Mouse (Mus musculus) hindbrain, embryonic 10.5 days (tissue): ENCODE measurements around the gene Tmem140. TPM values are rescaled to one million over a fixed set of nuclear protein-coding genes. Genes with fewer than 3 reads are reported as not detected.

Source experiments
- DNase-seq: peaks from one replicate; pipeline ENCODE4 v3.0.0-alpha.2; 2017; ENCODE audit warnings: low spot score
- H3K27ac ChIP-seq: fragments of 300-500 bp; sonication (generic); 2 replicates; pipeline ENCODE4 v1.5.1; 2016; ENCODE audit warnings: mild to moderate bottlenecking, moderate library complexity
- H3K27me3 ChIP-seq: fragments of 300-500 bp; sonication (generic); 2 replicates; pipeline ENCODE4 v1.6.1; 2016; ENCODE audit warnings: mild to moderate bottlenecking; ENCODE audit not compliant: poor library complexity, insufficient read depth, severe bottlenecking
- H3K36me3 ChIP-seq: fragments of 300-500 bp; sonication (generic); 2 replicates; pipeline ENCODE4 v1.6.1; 2016; ENCODE audit warnings: mild to moderate bottlenecking, moderate library complexity
- H3K4me1 ChIP-seq: fragments of 300-500 bp; sonication (generic); replicated peaks from 2 replicates; pipeline ENCODE4 v1.6.1; 2016; ENCODE audit warnings: mild to moderate bottlenecking
- H3K4me3 ChIP-seq: fragments of 300-500 bp; sonication (generic); 2 replicates; pipeline ENCODE4 v1.5.1; 2016; ENCODE audit warnings: mild to moderate bottlenecking, moderate library complexity
- H3K9me3 ChIP-seq: fragments of 300-500 bp; sonication (generic); 2 replicates; pipeline ENCODE4 v1.6.1; 2016; ENCODE audit warnings: mild to moderate bottlenecking, moderate library complexity
- WGBS: fragments of 180-500 bp; shearing (Covaris S2); methylation state at CpG from one replicate; pipeline ENCODE4 v1.1.7; 2016; 5-methylcytosine and 5-hydroxymethylcytosine counted together
- polyA plus RNA-seq: library from polyadenylated mRNA; unstranded; fragments of >200 nt; fragmentation: Nextera tagmentation; extraction: Ambion mirVana; gene quantifications from 2 replicates; pipeline ENCODE4 v1.2.1, GENCODE M21; 2016

The Tmem140 gene
- polyA plus RNA-seq, 1 experiment from 2014 or later = 1.9 TPM

DNA sequence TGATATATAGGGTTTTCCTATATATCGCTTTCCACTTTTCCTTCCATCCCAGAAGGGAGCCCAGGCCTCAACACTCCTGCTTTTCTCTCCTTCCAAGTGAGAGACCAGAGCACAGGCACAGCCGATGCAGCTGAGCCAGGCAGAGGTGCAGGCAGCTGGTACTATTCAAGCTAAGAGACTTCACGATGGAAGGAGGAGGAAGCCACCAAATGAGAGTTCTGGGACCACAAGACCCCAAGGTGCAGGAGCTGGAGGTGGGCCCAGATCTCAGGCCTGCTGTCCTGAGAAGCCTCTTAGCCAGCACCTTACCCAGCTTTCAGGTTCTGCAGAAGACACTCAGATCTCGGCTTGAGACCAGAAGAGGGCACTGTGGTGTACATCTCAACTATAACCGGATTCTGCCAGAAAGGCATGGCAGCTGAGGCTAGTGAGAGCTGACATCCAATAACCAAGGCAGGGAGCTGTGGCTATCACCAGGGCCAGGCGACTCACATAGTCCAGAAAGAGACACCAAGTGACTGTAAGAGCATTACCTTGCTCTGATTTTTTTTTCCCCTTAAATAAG lies 17.0 kb downstream of the Tmem140 start:
- no peaks in the 10 kb centered on the region for H3K27me3 ChIP-seq
- H3K36me3 ChIP-seq = peaks cover 63% of the 10 kb centered on the region
- H3K4me3 ChIP-seq = no peak overlapping the region
- DNase-seq = no peak
- 0 out of 2 replicates have a peak overlapping the region, but pooled peaks have one; percentile 16 for H3K27ac ChIP-seq
- 61% methylated on average over 6 of the region's 6 CpGs for WGBS
- H3K4me1 ChIP-seq = peaks cover 41% of the 10 kb centered on the region
- H3K9me3 ChIP-seq = no peaks in the 10 kb centered on the region

DNA sequence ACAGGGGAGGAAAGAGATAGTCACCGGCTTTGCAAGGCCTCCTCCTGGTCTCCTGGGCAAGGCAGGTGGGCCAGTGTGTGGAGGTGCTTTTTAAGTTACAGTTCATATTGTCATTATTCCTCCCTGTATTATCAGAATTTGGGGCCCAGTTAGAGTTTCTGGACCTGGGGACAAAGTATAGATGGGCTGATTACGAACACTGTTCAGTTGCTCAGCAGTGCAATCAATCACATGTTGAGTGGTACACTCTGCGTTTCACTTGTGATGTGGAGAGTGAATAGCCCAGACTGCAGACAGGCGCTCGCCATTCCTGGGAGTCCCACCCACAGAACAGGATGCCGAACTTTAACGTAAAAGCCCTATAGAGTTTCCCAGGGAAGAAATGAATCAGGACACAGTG lies 21.8 kb downstream of the Tmem140 start:
- H3K4me1 ChIP-seq = peaks cover 36% of the 10 kb centered on the region
- peaks cover 78% of the 10 kb centered on the region for H3K36me3 ChIP-seq
- no peak overlapping the region for H3K27ac ChIP-seq
- no peak for DNase-seq
- no peaks in the 10 kb centered on the region for H3K9me3 ChIP-seq
- H3K27me3 ChIP-seq = no peaks in the 10 kb centered on the region
- WGBS = 88% methylated on average over 7 of the region's 7 CpGs
- H3K4me3 ChIP-seq = no peak overlapping the region

DNA sequence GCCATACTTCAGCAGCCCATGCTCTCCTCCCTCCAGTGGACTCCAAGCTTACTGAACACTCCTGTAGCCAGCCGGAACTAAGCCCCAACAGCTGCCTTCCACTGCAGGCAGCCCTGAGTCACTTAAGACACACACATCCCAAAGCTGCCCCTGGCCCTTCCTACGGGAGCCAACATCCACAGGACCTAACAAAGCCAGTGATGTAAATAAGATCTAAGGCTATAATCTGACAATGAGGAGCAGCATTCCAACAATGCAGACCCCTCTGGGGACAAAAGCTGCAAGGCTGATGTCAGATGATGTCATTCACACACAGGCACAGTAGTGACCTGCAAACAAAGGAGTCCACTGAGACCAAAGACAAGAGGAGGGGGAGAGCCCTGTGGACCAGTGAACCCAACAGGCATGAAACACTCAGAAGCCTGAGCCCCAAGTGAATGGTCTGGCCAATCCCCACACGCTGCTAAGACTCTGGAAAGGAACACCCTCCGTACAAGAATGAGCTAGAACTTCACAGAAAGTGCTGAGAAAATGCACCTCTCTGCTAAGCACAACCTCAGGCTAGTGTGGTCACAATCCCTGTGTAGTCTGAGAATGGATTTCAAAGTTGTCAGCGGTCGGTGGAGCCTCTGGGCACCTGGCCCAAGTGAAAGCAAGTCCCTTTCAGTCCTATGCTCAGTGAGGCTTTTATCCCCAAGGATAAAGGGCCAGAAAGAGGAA lies 24.3 kb downstream of the Tmem140 start:
- Histone ChIP-seq H3K36me3 (peaks cover 78% of the 10 kb centered on the region), H3K4me1 (peaks cover 36% of the 10 kb centered on the region), H3K4me3 (0 out of 2 replicates have a peak overlapping the region, but pooled peaks have one; percentile 18), H3K27ac (peak overlapping the region; percentile 84), H3K9me3 (no peaks in the 10 kb centered on the region), H3K27me3 (no peaks in the 10 kb centered on the region)
- DNase-seq = peak; percentile 67
- 43% methylated on average over 6 of the region's 6 CpGs for WGBS

DNA sequence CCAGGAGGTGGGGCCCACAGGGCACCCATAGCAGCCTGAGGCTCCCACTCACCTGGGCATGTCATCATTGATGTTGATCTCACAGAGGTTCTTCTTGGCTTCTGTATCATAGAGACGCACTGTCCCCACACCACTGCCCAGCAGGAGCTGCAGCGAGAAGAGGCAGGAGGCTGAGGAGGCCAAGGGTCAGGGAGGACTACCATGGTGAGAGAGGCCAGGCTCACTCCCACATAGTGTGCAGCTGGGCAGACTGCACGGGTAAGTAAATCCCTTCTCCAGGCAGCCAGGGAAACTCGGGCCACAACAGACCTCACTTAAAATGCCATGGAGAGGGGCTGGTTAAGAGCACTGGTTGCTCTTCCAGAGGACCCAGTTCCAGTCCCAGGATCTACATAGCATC lies 26.2 kb downstream of the Tmem140 start:
- no peak for DNase-seq
- Histone ChIP-seq H3K9me3 (no peaks in the 10 kb centered on the region), H3K36me3 (peaks cover 80% of the 10 kb centered on the region), H3K27ac (peak overlapping the region; percentile 60), H3K4me3 (no peak overlapping the region), H3K27me3 (no peaks in the 10 kb centered on the region), H3K4me1 (peaks cover 36% of the 10 kb centered on the region)
- 38% methylated on average over 4 of the region's 4 CpGs for WGBS

DNA sequence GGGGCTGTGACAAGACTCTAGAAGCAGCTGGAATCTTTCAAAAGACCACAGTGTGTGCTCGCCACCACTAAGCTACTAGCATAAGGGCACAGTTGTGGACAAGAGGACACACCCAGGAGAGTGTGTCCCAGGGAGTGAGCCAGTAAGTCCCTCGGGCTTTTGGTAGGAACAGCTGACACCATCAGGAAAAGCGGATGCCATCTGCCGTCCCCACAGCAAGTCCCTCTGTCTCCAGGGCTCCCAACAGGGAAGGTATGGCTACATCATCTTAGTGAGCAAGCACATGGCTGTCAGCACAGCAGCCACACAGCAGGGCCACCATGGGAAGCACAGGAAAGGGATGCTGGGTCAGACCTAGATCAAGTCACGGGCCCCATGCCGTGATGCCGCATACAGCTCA lies 32.6 kb downstream of the Tmem140 start:
- no peaks in the 10 kb centered on the region for H3K9me3 ChIP-seq
- no peak for DNase-seq
- H3K36me3 ChIP-seq = peaks cover 91% of the 10 kb centered on the region
- H3K27ac ChIP-seq = 0 out of 2 replicates have a peak overlapping the region, but pooled peaks have one; percentile 78
- H3K4me3 ChIP-seq = no peak overlapping the region
- H3K27me3 ChIP-seq = no peaks in the 10 kb centered on the region
- peaks cover 9% of the 10 kb centered on the region for H3K4me1 ChIP-seq
- WGBS = 85% methylated on average over 7 of the region's 7 CpGs

DNA sequence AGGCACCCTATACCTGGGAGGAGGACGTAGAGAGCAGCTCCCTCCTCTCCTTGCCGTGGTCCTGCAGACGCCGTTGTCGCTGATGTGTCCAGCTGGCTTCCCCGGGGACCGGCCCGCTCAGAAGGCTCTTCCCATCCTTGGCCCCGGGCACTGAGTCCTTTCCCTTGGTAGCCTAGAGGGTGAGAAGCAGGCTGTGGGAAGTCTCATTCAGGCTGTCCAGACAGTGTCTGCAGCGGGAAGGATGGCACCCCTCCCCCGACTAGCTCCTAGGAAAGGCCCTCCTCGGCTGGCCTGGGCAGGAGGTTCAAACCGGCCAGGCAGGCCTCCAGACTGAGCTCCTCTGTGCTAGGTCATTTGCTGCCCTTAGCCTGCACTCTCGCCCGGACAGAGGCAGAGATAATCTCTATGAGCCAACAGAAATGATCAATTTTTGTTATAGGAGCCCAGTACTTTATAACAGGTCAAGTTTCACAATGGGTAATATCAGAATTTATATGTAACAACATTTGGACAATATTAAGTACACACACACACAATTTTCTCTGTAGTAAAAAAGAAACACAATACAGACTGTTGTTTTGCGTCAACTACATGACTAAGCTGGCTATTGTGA lies 33.3 kb downstream of the Tmem140 start:
- no peaks in the 10 kb centered on the region for H3K27me3 ChIP-seq
- peak overlapping the region; percentile 78 for H3K27ac ChIP-seq

DNA sequence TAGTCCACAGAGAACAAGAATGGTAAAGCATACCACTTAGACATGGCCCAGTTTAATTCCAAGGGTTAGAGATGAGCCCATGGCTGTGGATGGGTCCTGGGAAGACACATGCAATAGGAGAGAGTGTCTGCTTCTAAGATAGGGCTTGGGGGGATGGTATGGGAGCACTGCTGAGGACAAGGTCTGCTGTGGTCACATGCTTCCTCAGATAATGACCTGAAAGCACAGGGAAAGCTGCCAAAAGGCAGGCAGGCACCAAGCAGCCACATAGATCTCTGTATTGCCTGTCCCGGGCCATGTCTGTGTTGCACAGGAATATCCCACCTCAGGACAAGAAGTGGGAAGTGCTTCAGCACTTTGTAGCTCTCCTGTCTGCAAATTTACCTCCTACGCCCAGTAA lies 36.2 kb downstream of the Tmem140 start:
- Histone ChIP-seq H3K9me3 (no peaks in the 10 kb centered on the region), H3K4me1 (peaks cover 21% of the 10 kb centered on the region), H3K4me3 (no peak overlapping the region), H3K27ac (no peak overlapping the region), H3K27me3 (no peaks in the 10 kb centered on the region), H3K36me3 (peaks cover 90% of the 10 kb centered on the region)
- 95% methylated on average over 2 of the region's 2 CpGs for WGBS
- no peak for DNase-seq

More for the DNA sequence above, 33.3 kb downstream of the Tmem140 start:
- Histone ChIP-seq H3K4me3 (no peak overlapping the region), H3K36me3 (peaks cover 91% of the 10 kb centered on the region), H3K9me3 (no peaks in the 10 kb centered on the region), H3K4me1 (peaks cover 9% of the 10 kb centered on the region)
- WGBS = 55% methylated on average over 16 of the region's 16 CpGs
- no peak for DNase-seq

DNA sequence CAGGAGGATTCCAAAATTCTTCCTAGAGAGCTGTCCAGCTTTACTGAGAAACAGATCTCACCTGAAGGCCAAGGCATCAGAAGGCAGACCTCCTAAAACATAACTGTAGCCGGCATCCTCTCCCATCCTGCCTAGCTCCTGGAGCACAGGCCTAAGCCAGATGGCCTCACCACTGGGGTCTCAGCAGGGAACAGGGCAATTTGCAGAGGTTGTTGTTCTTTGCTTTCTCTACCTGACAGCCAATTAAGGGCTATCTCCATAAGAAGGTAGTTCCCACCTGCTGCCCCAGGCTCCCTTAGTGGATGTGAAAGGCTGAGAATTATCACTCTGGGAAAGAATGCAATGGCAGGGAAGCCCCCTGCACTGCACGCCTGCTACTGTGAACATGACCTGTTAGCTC lies 38.0 kb downstream of the Tmem140 start:
- WGBS = 70% methylated on average over 2 of the region's 2 CpGs

DNA sequence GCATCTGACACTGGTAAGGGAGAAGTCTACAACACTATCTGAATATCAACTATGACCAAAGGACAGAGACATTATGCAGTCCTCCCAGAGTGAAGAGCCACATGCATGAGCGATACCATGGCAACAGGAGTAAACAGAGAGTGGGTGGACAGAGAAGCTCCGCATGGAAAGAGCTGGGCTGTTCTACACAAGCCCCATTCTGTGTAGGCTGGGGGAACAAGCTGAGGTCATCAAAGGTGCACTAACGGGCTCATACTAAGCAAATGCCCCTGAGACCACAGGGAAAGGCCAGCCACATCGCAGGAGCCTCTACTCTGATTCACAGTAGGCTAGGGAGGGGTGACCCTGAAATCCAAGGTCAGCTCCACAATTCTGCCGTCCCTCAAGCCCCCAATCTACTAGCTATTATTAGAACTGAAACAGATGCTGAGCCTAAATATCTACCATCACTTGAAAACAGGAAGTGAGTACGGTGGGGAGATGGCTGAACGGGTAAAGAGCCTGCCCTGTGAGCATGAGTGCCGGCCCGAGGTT lies 39.0 kb downstream of the Tmem140 start:
- Histone ChIP-seq H3K36me3 (peaks cover 95% of the 10 kb centered on the region), H3K4me1 (peaks cover 12% of the 10 kb centered on the region; the same call in 1 of the 2 replicates), H3K9me3 (no peaks in the 10 kb centered on the region), H3K4me3 (no peak overlapping the region), H3K27me3 (no peaks in the 10 kb centered on the region), H3K27ac (no peak overlapping the region)
- 67% methylated on average over 9 of the region's 9 CpGs for WGBS
- DNase-seq = no peak

More for the DNA sequence above, 38.0 kb downstream of the Tmem140 start:
- Histone ChIP-seq H3K4me3 (no peak overlapping the region), H3K36me3 (peaks cover 90% of the 10 kb centered on the region), H3K27me3 (no peaks in the 10 kb centered on the region), H3K27ac (no peak overlapping the region), H3K9me3 (no peaks in the 10 kb centered on the region), H3K4me1 (peaks cover 15% of the 10 kb centered on the region)
- DNase-seq = no peak

DNA sequence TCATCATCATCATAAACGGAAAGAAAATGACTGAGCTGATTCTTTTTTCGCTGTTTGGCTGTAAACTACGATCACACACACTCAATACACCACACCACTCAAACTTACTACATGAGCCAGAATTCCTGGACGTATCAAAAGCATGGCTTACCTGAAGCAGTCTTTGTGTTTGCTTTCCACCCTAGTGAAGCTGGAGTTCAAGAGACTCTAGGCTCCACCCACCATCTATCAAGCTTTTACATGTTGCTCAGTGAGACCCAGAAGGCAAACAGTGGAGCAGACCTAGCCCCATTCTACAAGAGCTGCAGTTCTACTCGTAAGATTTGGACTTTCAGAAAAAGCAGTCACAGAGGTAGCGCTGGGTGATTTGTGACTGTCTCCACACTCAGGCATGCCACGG lies 39.6 kb downstream of the Tmem140 start:
- Histone ChIP-seq H3K27me3 (no peaks in the 10 kb centered on the region), H3K9me3 (no peaks in the 10 kb centered on the region), H3K36me3 (peaks cover 95% of the 10 kb centered on the region), H3K4me1 (peaks cover 17% of the 10 kb centered on the region; the same call in 1 of the 2 replicates), H3K27ac (no peak overlapping the region), H3K4me3 (no peak overlapping the region)
- DNase-seq = no peak
- WGBS = 95% methylated on average over 7 of the region's 7 CpGs

DNA sequence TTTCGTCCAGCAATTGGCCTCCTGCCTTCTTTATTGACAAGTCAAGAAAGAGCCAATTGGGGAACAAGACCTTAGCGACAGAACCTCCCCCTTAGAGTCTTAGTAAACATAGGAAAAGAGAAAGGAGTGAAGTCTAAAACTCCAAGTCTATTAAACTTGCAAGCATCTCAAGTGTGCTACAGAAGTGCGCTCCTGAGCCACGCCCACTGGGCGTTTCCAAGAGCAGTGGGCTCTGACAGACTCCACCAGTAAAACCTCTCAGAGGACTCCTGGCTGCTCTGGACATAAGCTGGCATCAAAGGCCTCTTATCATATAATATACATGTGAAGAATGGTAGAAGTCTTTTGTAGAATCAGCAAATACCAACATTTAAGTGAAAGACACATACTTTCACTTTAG lies 40.5 kb downstream of the Tmem140 start:
- H3K4me3 ChIP-seq = no peak overlapping the region
- WGBS = 87% methylated on average over 5 of the region's 5 CpGs
- H3K27me3 ChIP-seq = no peaks in the 10 kb centered on the region
- peaks cover 17% of the 10 kb centered on the region; the same call in 1 of the 2 replicates for H3K4me1 ChIP-seq
- H3K36me3 ChIP-seq = peaks cover 94% of the 10 kb centered on the region
- no peaks in the 10 kb centered on the region for H3K9me3 ChIP-seq
- no peak overlapping the region for H3K27ac ChIP-seq
- no peak for DNase-seq

DNA sequence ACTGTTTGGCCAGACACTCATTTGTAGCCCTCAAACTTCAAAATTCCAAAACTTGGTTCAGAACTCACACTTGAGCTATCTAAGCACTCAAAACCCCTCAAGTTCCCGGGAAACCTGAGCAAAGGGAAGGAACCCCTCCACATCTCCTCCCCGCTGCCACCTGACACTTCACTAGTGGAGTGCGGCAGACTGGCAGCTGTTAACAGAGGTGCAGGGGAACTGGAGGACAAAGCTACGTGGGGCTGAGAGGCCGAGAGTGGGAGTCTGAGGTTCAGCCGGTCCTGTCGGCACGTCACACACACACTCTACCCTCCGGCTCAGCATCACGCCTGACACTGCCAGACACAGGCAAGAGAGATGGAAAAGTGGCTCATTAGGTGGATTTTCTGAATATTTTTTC lies 40.9 kb downstream of the Tmem140 start:
- H3K27ac ChIP-seq = no peak overlapping the region
- no peaks in the 10 kb centered on the region for H3K27me3 ChIP-seq
- H3K4me3 ChIP-seq = no peak overlapping the region
- no peak for DNase-seq
- peaks cover 96% of the 10 kb centered on the region for H3K36me3 ChIP-seq
- H3K4me1 ChIP-seq = peaks cover 17% of the 10 kb centered on the region; the same call in 1 of the 2 replicates
- no peaks in the 10 kb centered on the region for H3K9me3 ChIP-seq
- WGBS = 90% methylated on average over 10 of the region's 10 CpGs

DNA sequence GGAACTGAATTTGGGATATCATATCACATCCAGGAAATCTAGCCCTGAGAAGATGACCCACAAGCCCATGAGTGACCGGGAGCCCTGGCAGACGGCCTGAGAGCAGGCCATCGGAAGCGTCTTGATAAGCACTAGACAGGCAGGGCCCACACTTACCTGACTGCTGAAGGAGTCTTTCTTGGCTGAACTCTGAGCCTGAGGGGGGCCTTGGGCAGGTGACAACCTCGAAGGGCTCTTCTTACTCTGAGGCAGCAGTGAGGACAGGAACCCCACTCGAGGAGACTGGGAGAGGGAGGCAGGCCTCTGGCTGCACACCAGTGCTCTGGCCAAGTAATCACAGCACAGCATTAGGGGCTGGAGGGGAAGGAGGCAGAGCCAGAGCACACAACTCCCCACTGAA lies 41.4 kb downstream of the Tmem140 start:
- H3K9me3 ChIP-seq = no peaks in the 10 kb centered on the region
- 90% methylated on average over 6 of the region's 6 CpGs for WGBS
- no peak for DNase-seq
- no peaks in the 10 kb centered on the region for H3K27me3 ChIP-seq
- peaks cover 94% of the 10 kb centered on the region for H3K36me3 ChIP-seq
- peaks cover 19% of the 10 kb centered on the region for H3K4me1 ChIP-seq
- H3K4me3 ChIP-seq = no peak overlapping the region
- no peak overlapping the region for H3K27ac ChIP-seq
